Mouse (Mus musculus) adrenal gland, adult 8-10 months (tissue): ENCODE results near the gene Ankrd11. TPM values are rescaled to one million over a fixed set of nuclear protein-coding genes. Genes with fewer than 3 reads are reported as not detected.

Source experiments
- DNase-seq: peaks from one replicate; pipeline ENCODE4 v3.0.0; 2022
- total RNA-seq, 4 experiments: library from RNA; stranded (reverse); gene quantifications; 2 replicates each; pipeline ENCODE4 v1.2.4; 2022

Gene Ankrd11
- total RNA-seq, 4 experiments from 2014 or later: 85.8 to 116 (median 97.7) TPM

DNA sequence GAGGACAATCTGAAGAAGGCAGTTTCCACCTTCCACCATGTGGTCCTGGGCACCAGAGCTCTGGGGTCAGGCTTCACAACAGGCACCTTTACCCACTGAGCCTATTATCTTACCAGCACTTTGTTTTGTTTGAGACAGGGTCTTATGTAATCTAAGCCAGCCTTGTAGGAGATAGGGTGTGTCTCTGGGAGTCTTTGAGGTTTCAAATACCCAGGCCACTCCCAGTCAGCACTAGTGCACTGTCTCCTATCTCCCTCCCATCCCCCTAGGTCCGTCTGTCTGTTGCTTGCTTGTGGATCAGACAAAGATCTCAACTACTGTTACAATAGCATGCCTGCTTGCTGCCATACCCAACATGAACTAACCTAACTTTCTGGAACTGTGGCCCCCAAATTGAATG lies 81.1 kb downstream of the Ankrd11 start:
- DNase-seq: no peak

DNA sequence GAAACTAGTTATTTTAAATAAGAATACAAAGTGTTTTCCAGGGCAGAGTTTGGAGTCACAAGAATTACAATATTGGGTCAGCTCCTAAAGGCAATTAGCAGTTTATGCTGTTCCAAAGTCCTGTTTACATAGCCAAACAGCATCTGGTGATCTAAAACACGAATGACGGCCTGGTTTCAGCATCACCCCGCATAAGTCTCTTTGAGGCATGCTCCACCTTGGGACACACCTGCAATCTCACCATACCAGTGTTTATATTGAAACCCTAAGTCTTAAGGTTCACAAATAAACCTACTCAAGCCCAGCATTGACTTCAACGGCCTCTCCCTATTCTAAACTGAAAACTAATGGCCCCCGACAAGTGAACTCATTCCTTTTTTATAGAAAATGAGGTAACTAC lies 81.8 kb downstream of the Ankrd11 start:
- DNase-seq: no peak

DNA sequence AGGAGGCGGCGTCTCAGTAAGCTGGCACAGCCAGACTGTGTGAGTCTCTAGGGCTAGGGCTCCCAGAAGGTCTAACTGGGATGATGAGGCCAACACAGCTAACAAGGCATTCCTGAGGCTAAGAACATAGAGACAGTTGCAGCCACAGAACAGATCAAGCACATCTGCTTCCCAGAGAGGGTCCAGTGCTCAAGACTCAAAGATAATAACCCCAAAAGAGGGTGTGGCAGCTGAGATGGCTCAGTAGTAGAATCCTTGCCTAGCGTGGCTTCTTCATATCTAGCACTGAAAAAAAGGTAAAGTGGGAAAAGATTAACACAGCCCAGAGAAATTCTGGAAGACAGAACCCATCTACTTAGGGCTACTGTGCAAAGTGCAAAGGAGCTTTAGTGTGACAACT lies 86.1 kb downstream of the Ankrd11 start:
- no peak for DNase-seq

DNA sequence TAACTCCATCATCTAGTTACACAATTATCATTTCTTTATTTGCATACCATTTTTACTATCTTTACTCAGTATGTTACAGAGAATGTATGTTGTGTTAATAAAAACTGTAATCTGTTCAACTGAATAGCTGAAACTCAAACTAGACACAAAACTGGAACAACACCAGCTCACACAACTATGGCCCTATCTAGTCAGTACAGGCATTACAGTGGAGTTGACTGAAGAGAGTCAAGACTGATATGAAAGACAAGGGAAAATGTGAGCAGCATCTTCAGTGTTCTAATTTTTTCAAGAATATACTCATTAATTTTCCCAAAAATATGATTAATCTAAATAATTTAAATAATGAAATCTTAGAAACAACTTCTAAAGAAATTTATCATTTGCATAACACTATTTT lies 86.9 kb downstream of the Ankrd11 start:
- DNase-seq: no peak

DNA sequence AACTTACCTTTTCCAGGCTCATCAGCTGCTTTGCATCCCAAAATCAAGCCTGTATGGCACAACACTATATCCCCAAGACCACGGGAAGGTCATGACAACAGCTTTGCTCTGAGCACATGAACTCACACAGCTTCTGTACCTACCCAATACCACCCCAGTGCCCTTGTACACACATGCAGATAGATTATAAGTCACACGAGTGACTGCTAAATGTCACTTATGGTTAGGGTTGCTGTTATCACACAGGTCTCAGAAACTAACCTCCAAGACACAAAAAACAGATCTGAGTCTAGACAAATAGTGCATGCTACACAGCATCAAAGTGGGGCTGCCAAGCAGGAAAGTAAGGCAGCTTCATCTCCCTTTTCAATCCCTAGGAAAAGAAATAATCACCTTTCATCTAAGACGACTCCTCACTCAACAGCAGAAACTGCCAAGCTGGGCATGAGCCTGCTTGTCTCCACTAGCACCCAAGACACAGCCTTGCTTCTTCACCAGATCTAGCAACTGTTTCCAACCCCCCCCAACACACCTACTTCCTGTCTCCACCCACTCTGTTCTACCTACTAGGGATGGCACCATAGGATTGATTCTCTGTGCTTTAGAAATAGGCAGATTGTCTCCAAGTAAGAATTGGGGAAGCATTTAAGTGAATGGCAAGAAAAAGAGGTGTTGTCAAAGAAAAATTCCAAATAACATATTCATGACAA lies 87.8 kb downstream of the Ankrd11 start:
- no peak for DNase-seq

DNA sequence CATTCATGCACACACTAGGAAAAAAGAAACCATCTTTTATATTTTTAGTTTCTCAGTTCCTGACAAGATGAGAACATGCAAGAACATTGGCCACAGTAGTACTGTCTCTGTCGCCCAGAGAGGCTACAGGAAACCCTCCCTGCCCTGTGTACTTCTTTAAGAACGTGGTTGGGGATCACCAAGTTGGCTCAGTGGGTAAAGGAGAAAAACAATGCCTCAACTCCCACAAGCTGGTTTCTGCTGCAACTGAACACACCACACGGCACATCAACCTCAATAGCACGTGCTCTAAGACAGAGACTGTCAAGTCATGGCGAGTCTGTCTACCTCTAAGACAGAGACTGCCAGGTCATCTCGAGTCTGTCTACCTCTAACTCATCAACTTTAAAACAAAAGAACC lies 89.0 kb downstream of the Ankrd11 start:
- no peak for DNase-seq

DNA sequence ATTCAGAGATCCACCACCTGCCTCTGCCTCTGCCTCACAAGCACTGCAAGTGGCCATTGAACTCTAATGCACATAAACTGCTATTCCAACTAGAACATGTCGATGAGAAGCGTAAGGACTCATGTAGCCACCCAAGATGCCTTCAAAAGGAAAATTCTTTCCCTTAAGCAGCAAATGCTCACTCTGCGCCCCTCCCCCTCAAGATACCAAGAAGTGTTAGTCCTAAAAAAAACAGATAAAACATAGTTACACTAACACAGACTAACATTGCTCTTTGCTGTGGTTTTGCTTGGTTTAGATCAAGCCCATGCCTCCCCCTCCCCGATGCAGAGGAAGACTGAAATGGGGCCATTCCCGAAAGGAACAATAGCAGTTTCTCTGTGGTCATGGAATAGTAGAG lies 90.6 kb downstream of the Ankrd11 start:
- no peak for DNase-seq

DNA sequence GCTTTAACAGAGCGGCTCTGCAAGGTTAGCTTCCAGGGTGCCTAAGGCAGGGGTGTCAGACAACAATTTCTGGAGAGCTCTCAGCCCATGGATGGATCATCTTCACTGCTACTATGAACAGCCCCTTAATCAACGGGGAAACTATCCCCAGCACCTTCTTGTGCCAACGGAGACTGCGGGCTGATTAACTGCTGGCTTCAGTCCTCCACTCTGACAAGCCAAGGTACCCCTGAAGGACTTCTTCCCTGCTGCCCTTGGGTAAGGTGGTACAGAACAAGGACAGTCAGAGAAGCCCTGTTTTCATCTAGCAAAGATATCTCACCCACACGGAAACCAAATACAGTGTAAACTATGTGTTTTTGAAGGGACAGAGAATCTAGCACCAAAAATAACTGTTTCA lies 92.4 kb downstream of the Ankrd11 start:
- peak; percentile 68 for DNase-seq

DNA sequence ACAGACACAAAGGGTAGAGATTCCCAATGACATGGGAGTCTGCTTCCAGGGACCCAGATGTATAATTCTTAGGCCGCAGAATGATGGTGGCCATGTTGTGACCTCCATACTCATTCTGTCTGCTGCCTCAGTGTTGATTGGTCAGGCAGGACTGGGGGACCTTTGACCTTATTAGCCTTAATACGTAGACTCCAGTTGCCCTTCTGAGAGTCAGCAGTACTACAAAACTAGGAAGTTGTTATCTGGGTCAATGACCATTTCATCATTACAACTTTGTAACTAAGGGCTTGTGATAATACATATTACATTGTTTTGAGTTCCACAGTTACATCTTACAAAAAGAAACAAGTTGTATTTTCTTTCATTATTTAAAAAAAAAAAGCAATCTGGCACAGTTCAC lies 96.3 kb downstream of the Ankrd11 start:
- DNase-seq: no peak

DNA sequence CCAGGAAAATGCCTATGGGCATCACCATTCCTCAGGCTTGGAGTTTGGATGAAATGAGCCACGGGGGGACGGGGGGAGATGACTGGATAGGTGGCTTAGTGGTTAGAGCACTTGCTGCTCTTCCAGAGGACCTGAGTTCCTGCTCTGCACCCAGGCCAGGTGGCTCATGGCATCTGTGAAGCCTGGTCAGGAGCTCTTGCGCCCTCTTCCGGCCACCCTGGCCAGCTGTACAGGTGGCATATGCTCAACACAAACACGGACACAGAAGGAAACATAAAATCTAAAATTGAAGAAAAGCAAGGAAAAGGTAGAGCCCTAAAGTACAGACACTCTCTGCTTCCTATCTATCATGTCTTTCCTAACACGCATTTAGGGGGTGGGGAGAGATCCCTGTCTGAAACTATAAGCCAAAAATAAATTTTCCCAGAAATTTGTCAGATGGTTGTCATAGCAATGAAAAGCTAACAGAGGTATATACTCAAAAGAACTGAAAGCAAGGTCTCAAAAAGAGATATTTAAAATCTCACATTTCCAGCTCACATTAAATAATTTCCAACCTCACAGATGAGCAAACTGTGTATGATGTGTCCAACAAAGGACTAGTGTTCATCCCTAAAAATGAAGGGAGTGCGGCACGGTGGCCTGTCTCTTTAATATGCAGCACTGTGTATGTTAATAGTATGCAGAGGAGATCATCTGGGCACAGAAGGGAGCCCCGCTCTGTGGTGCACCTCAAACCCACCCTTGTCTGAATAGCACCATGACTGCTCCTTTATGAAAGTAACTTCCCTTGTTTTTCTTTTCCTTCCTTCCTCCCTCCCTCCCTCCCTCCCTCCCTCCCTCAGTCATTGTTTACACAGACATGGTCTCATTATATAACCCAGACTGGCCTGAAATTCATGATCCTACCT lies 99.0 kb downstream of the Ankrd11 start:
- no peak for DNase-seq

DNA sequence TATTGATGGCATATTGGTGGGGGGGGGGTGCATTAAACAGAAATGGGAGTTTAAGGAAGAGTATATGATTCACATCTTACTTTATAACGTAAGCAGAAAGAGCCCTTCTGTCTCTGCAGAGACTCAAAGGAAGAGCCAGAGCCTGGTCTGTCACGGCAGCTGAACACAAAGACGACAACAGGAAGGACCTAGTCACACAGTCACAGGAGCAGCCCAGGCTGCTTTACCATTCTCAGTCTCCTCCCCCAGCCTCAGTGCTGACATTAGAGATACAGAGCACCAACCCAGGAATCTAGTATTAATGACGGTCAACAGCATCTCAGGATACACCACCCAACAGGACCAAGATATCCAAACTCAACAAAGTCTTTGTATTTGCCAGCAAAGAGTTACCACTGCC lies 103.5 kb downstream of the Ankrd11 start:
- DNase-seq: no peak

DNA sequence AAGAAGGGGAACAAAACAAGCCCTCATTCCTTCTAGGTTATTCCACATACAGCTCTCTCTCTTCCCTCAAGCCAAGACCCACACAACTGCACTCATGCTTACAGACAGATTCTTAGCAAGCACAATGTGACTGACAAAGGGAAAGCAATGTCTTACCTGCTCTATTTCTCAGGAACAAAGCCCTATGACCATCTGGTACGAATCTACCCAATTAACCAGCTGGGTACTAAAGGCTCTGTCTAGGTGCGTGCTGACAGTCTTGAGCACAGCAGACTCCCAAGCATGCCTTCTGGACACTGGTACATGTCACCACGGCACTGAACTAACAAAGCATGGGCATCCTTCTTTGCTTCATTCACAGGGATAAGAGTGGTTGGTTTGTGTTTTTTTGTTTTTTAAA lies 103.9 kb downstream of the Ankrd11 start:
- no peak for DNase-seq

DNA sequence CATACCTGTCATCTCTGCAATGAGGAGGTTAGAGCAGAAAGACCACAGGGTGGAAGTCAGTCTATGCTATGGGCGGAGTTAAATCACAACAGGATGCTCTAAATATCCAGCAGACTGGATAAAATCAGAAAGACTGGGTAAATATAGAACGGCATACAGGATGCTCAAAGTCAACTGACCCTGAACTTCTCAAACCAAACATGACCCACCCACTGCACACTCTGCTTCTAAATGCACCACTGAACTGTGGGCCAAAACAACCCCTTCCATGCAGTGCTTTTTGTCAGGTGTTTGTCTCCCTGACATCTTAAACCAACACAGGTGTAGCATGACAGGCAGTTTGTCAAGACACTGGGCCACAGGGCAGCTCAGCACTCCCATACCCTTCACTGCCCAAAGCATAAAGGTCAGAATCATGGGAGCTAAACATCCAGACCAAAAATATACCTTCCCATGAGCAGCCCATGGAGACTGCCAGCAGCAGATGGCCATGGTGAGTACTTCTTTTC lies 104.5 kb downstream of the Ankrd11 start:
- DNase-seq: no peak

DNA sequence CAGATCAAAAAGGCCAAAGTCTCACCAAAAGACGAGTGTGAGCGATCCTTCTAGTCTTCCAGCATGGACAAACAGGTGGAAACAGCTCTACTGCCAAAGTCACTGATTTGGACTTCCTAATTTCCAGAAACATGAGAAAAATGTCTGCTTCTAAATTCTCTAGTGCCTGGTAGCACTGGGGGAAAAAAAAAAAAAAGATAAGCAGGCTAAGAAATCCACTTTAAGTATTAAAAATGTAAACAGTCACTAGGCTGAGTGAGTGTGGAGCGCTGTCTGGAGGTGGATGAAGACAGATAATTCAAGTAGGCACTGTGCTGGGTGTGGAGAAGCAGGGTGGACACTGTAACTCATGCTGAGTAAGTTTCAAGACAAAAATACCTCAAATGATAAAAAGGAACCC lies 106.2 kb downstream of the Ankrd11 start:
- DNase-seq: no peak

DNA sequence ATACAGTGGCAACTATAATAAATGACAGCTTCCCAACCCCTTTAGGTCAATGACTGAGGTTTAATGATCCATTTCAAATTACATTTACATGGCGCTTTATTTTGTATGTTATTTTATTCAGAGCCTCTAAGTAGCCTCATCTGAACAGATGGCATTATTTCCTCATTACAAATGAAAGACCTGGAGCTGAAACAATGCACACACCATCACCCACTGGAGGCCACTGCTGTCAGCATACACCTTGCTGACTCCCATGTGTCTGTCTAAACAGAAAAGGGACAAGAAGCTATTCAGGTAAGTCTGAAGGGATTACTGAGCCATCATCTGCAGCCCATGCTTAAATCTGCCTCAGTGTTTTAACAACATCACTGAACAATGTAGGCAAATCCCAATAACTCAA lies 107.0 kb downstream of the Ankrd11 start:
- no peak for DNase-seq

DNA sequence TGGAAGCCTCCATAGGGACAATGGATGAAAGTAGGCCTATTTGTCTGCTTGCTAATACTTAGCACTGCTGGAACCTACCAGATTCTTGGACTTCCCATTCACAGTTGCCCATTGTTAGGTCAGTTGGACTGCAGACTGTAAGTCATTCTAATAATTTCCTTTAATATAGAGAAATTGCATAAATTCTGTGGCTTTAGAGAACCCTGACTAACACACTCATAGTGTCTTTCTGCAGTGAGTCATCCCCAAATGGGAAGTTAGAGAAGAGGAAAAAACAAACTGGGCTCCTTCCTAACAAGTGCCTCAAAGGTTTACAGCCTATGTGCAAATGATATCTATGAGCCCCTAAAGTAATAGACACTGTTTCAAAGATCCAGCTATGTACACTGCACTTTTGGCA lies 108.1 kb downstream of the Ankrd11 start:
- DNase-seq: no peak

DNA sequence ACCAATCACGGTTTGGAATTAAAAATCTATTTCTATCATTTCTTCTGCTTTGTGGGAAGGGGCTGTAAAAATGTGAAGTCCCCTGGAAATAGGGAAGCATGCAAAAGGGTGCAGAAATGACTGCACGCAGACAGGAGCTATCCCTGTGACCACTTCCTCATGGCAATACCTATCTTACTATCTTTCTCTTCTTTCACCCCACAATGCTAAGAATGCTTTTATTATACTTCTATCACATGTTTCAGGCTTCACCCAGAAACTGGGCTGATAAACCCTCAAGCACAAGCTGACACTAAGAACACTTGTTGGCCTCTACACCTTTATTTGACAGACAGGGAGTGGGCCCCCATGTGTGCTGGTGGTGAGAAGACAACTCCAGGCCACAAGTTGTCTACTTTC lies 109.5 kb downstream of the Ankrd11 start:
- DNase-seq: no peak

DNA sequence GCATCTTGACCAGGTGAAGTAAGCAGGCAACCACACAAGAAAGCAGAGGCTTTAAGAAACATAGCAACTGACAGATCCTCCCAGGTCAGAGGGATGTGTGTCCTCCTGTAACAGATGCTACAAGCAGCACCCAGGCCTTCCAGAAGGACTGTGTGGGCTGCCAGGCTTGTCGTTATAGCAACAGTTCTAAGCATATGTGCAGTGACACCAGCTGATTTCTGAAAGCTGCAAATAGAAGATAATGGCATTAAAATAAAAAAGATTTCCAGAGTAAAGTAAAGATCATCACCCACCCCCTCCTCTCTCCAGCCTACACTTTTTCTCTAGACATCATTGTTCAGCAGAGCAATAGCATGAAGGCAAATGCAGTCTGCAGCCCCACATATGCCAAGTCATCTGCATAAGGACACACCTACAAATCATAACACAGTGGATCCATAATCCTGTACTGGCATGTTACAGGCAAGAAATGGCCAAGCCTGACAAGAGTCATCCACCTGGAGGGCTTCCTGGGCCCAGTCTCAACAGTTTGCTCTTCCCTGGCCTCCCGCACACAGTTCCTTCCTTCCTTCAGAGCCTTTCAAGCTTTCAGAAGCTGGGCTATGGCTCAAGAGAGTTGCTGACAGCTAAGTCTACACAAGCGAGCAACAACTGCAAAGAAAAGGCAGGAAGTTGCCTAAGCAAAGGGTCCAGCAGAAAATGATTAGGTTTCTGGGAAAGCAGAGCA lies 110.1 kb downstream of the Ankrd11 start:
- DNase-seq: no peak

DNA sequence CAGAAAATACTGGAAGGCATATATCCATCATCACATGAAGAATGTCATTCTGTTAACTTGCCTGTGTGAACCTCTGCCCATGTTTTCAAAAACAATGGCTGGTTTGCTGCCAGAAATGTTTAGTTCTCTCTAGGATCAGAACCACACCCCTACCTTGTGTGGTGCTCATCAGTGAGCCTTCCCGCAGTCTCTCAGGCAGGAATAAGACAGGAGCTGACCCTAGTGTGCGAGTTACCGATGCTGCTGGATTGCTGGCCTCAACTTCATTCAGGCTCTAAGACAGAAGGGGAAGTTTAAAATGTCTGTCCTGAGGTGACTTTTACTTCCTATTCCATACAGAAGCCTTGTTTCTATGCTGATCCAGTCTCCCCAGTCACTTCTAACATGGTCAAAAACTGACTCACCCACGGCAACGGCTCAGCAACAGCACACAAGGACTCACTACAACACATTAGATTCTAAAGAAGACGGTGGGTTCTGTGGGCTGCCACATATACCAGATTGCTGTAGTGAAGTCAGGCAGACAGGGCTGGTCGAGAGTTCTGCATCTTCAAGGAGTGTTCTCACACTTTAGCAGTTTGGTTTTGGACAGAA lies 113.3 kb downstream of the Ankrd11 start:
- DNase-seq: no peak

DNA sequence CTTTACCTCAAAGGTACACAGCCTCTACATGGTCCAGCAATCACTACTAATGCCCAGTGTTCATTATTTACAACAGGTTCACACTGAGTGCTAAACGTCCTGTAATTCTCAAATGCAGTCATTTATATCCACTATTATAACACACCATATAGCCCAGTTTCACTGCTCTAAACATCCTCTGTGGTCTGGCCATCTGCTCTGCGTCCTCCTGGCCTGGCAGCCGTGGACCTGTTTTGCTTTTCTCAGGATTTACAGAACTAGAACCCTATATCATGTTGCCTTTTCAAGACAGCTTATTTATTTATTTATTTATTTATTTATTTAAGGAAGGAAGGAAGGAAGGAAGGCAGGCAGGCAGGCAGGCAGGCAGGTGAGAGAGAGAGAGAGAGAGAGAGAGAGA lies 114.2 kb downstream of the Ankrd11 start:
- no peak for DNase-seq

DNA sequence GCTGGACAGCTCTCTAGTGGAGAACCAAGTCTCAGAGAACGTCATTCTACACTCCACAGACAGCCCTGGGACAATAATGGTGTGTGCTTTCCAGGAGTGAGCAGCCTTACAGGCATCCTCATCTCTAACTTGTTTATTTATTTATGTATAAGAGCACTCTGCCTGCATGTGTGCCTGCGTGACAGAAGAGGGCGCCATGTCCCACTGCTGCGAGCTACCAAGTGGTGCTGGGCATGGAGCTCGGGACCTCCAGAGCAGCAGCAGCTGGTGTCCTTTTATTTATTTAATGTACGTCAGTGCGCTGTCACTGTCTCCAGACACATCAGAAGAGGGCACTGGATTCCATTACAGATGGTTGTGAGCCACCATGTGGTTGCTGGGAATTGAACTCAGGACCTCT lies 115.3 kb downstream of the Ankrd11 start:
- no peak for DNase-seq

DNA sequence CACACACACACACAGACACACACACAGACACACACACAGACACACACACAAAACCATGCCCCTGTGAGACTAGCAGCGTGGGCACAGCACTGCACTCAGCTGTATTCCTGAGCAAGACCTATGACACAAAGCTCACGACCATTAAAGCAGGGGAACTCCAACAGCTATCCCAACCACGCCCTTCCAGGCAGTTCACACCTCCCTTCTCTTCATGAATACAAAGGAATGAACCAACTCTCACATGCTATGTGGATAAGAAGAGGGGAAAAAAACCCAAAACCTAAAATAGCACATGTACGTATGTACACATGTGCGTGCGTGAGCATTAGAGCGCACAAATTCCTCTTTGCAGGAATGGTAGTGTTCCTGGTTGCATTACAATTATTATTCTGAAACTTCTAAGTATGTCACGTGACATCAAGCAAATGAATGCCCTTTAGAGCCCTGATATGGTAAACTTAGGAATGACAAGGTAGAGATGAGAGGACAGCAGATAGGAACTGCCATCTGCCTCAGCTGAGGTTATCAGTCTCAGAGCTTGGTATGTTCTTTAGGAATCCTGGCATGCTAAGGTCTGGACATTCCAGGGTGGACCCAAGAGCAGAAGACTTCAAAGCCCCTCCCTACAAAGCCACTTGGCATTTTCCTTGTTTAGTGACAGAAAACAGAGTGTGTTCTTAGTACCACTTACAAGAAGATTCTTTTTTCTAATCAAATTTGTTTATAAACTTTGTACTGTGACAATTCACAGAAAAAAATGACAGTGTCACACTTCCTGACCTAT lies 115.9 kb downstream of the Ankrd11 start:
- no peak for DNase-seq
